Mouse (Mus musculus) kidney, adult 2 months (tissue): ENCODE measurements around the gene Cdc14b. TPM values are rescaled to one million over a fixed set of nuclear protein-coding genes. Genes with fewer than 3 reads are reported as not detected.

ENCODE experiments used
- DNase-seq: peaks from one replicate; pipeline ENCODE4 v3.0.0; 2021
- H3K27ac ChIP-seq: fragments of 200-500 bp; 2 replicates; pipeline ENCODE4 v1.5.1; 2012; ENCODE audit warnings: low read depth, low read length, control low read depth, inconsistent platforms; ENCODE audit not compliant: insufficient read depth
- H3K27me3 ChIP-seq: fragments of 200-500 bp; replicated peaks from 2 replicates; pipeline ENCODE4 v1.6.1; 2012; ENCODE audit warnings: mild to moderate bottlenecking, moderate library complexity, low read length, inconsistent platforms; ENCODE audit not compliant: control insufficient read depth, insufficient read depth
- H3K36me3 ChIP-seq: fragments of 200-500 bp; 2 replicates; pipeline ENCODE4 v1.6.1; 2012; ENCODE audit warnings: mild to moderate bottlenecking, moderate library complexity, low read length, inconsistent platforms; ENCODE audit not compliant: control insufficient read depth, insufficient read depth
- H3K4me1 ChIP-seq: fragments of 200-500 bp; 2 replicates; pipeline ENCODE4 v1.6.1; 2011; ENCODE audit warnings: low read length; ENCODE audit not compliant: control insufficient read depth, insufficient read depth
- H3K4me3 ChIP-seq: fragments of 200-500 bp; 2 replicates; pipeline ENCODE4 v1.5.1; 2011; ENCODE audit warnings: mild to moderate bottlenecking, low read depth, low read length, control low read depth; ENCODE audit not compliant: insufficient read depth
- CTCF ChIP-seq: fragments of 200-500 bp; conservative IDR thresholded peaks from 2 replicates; pipeline ENCODE4 v1.5.1; 2011; ENCODE audit warnings: low read depth, mild to moderate bottlenecking, control low read depth, low read length, moderate library complexity, mixed read lengths; ENCODE audit not compliant: insufficient read depth, insufficient read length
- POLR2A ChIP-seq: fragments of 200-500 bp; IDR thresholded peaks from one replicate; pipeline ENCODE4 v1.6.1; 2011; ENCODE audit warnings: low read depth, low read length, control low read depth
- WGBS: fragments of 180-500 bp; shearing (Covaris S2); methylation state at CpG from one replicate; pipeline ENCODE4 v1.1.7; 2018; 5-methylcytosine and 5-hydroxymethylcytosine counted together
- polyA plus RNA-seq: library from polyadenylated mRNA; depleted of rRNA; stranded (reverse); fragments of >200 nt; gene quantifications from 2 replicates; pipeline ENCODE4 v1.2.3, GENCODE M21; 2012

The Cdc14b gene
- polyA plus RNA-seq, 1 experiment, result 7.7 TPM

DNA sequence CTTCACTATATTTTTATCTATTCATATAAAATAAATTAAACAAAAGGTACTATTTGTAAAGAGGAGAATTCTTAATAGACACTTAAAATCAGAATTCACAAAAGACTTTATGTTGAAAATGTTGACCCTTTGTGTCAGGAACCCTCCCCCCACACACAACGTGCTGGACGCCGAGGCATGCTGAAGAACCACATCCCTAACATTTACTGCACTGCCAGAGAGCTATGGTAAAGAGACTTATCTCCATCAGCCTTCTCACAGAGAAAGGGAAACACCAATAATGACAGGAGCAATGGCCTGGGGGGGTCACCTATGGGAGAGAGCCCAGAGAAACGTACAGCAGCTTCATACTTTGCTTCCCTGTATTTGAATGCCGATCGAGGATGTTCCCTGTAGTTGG, 66.9 kb downstream of the Cdc14b start:
- Histone ChIP-seq H3K27ac (no peak overlapping the region), H3K4me1 (no peaks in the 10 kb centered on the region; the same call in 1 of the 2 replicates), H3K4me3 (no peak overlapping the region), H3K36me3 (no peaks in the 10 kb centered on the region), H3K27me3 (no peaks in the 10 kb centered on the region)
- TF ChIP-seq CTCF (no peak), POLR2A (no peak)
- no peak for DNase-seq
- 91% methylated on average over 6 of the region's 6 CpGs for WGBS

- no peaks in the 10 kb centered on the region for H3K27me3 ChIP-seq
- no peak for DNase-seq
- 51% methylated on average over 2 of the region's 2 CpGs for WGBS
- H3K27ac ChIP-seq, result no peak overlapping the region
- no peaks in the 10 kb centered on the region; the same call in 1 of the 2 replicates for H3K4me1 ChIP-seq
- H3K4me3 ChIP-seq, result no peak overlapping the region
- H3K36me3 ChIP-seq, result no peaks in the 10 kb centered on the region
- TF ChIP-seq POLR2A, result no peak
- TF ChIP-seq CTCF, result peak; percentile 55
These were observed 69.9 kb downstream of the Cdc14b start for GRCm38 (mm10) chr13:64205186-64205585.

- Histone ChIP-seq H3K4me3 (no peak overlapping the region), H3K27ac (no peak overlapping the region), H3K36me3 (no peaks in the 10 kb centered on the region), H3K27me3 (no peaks in the 10 kb centered on the region), H3K4me1 (no peaks in the 10 kb centered on the region; the same call in 1 of the 2 replicates)
- TF ChIP-seq CTCF (peak; percentile 62), POLR2A (no peak)
- 44% methylated on average over 2 of the region's 2 CpGs for whole genome bisulfite sequencing
- DNase-seq, result peak; percentile 69
These were observed 70.4 kb downstream of the Cdc14b start for GRCm38 (mm10) chr13:64204726-64205125.

DNA sequence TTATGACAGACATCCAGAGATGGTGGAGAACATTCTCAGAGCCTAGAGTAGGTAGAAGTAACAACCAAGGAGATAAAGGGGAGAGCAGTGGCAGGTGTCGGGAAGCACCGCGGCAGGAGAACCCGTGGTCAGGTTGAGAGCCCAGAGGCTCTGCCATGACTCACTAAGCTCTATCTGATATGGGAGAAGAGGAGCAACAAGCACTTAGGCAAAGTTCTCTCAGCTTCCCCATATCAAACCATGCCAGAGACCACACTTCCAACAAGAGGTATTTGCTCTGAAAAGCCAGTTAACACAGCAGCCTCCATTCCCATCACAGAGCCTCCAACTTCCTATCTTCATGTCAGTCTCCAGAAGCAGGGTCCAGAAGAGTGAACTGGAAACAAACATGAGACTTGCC, 74.2 kb downstream of the Cdc14b start:
- Histone ChIP-seq H3K27me3 (no peaks in the 10 kb centered on the region), H3K4me3 (no peak overlapping the region), H3K36me3 (peaks cover 2% of the 10 kb centered on the region; the same call in 1 of the 2 replicates), H3K4me1 (no peaks in the 10 kb centered on the region; the same call in 1 of the 2 replicates), H3K27ac (no peak overlapping the region)
- WGBS, result 97% methylated on average over 4 of the region's 4 CpGs
- TF ChIP-seq CTCF, result no peak
- TF ChIP-seq POLR2A, result no peak
- no peak for DNase-seq

DNA sequence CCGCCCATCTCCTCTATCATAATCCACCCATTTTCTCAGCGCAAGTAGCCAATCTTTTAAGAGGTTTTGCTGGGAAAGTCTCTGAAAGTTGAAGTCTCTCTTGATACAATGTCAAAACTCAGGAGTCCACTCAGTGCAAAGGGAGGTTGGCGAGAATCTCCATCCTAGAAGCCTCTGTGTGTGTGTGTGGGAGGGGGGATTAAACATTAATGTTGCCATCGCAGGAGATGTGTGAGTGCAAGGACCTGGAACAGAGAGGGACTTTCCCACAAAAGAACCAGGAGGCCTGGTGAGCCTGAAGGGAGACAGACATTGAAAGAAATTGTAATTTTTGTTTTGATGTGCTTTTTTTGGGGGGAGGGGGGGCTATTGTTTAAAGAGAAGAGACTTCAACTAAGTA, 76.8 kb downstream of the Cdc14b start:
- Histone ChIP-seq H3K36me3 (peaks cover 2% of the 10 kb centered on the region; the same call in 1 of the 2 replicates), H3K27ac (no peak overlapping the region), H3K4me3 (no peak overlapping the region), H3K4me1 (no peaks in the 10 kb centered on the region), H3K27me3 (no peaks in the 10 kb centered on the region)
- TF ChIP-seq POLR2A (no peak), CTCF (no peak)
- no peak for DNase-seq
- WGBS, result 63% methylated on average over 4 of the region's 4 CpGs

DNA sequence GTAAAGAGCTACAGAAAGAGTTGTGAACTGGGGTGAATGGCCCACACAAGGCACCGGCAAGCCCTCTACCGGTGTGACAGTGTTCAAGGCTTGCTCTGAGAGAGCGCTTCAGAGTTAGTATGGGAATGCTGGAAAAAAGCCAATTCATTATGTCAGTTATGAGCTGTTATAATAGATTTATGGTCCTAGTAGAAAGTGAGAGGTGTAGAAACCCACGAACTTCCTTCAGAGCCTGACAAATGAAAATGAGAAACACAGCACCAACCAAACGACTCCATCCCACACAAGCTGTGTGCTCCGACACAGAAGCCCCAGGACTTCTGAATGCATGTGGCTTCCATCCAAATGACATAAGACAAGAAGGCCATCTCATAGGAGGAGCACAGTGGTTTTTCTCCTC, 77.2 kb downstream of the Cdc14b start:
- DNase-seq, result no peak
- Histone ChIP-seq H3K36me3 (peaks cover 2% of the 10 kb centered on the region; the same call in 1 of the 2 replicates), H3K27me3 (no peaks in the 10 kb centered on the region), H3K27ac (no peak overlapping the region), H3K4me3 (no peak overlapping the region), H3K4me1 (no peaks in the 10 kb centered on the region)
- 69% methylated on average over 6 of the region's 6 CpGs for WGBS
- TF ChIP-seq CTCF (no peak), POLR2A (no peak)

DNA sequence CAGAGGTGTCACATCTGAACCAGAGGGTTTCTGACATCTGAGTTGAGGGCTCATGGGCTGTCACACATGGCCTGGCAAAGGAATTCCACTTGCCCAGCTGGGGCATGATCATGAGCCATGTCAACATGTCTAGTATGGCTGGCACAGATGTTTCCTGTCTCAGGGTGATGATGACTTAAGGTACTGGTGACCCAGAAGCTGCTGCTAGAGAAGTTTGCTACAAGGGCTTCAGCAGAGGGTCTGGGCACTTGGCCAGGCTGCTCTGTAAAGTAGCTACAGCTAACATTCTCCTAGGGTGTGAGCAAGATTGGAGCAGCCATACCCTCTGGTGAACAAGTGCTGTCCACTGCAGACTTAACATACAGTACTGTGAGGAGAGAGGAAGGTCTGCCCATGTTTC, 88.0 kb downstream of the Cdc14b start:
- Histone ChIP-seq H3K36me3 (no peaks in the 10 kb centered on the region; the same call in 1 of the 2 replicates), H3K4me3 (no peak overlapping the region), H3K27ac (no peak overlapping the region), H3K4me1 (no peaks in the 10 kb centered on the region), H3K27me3 (no peaks in the 10 kb centered on the region)
- TF ChIP-seq CTCF, result no peak
- TF ChIP-seq POLR2A, result no peak
- DNase-seq, result no peak
